8 mouse cellular contexts compared by ENCODE assay signal in genomic region chr1:178275174-178275730, GRCm38 (mm10). TPM values are rescaled to one million over a fixed set of nuclear protein-coding genes. Genes with fewer than 3 reads are reported as not detected.
DNase-seq lines count a peak whose midpoint lies in the region; ATAC-seq and TF ChIP-seq lines count a peak whose summit lies in the region.

No protein-coding gene starts in this region.

- intact Hi-C loops in gastrocnemius, adult 2 months (cut with DNase I): no loop called here

- no peak overlapping the region for H3K9ac ChIP-seq in liver, embryonic 12.5 days

- no peak for ATAC-seq in liver, embryonic 12.5 days
- no peak for ATAC-seq in activated CD4-positive, CD25-positive, alpha-beta regulatory T cell, adult 4 months
- no peak for ATAC-seq in megakaryocyte-erythroid progenitor cell, adult 5-6 weeks (replicated peaks; ENCODE audit: low FRiP score, low TSS enrichment, poor library complexity, severe bottlenecking)

- peaks cover 9% of the 10 kb centered on the region; the same call in 1 of the 2 replicates for H3K4me1 ChIP-seq in liver, embryonic 12.5 days

- no peak for DNase-seq in gastrocnemius, adult 2 months
- DNase-seq in gastrocnemius, adult 8-10 months (ENCODE audit: low spot score in 2 of 2): no peak
- DNase-seq in right cerebral cortex, adult 18-20 months: peak; percentile 28
- DNase-seq in right cerebral cortex, postnatal 4 days: no peak
- no peak for DNase-seq in retina, postnatal 1 day

- H3K27ac ChIP-seq in gastrocnemius, adult 2 months: no peak overlapping the region
- no peak overlapping the region for H3K27ac ChIP-seq in liver, embryonic 12.5 days

- H3K36me3 ChIP-seq in liver, embryonic 12.5 days: no peaks in the 10 kb centered on the region

- peaks cover 40% of the 10 kb centered on the region for H3K27me3 ChIP-seq in liver, embryonic 12.5 days (replicated peaks)

- peak overlapping the region; percentile 82 for H3K4me3 ChIP-seq in gastrocnemius, adult 2 months
- H3K4me3 ChIP-seq in liver, embryonic 12.5 days: no peak overlapping the region

- H3K9me3 ChIP-seq in liver, embryonic 12.5 days (replicated peaks): no peaks in the 10 kb centered on the region

- WGBS in liver, embryonic 12.5 days (ENCODE audit: insufficient replicate concordance): 44% methylated on average over 9 of the region's 9 CpGs

- TF ChIP-seq CTCF in gastrocnemius, adult 2 months (IDR thresholded peaks at IDR 0.05): no peak

- H3K4me2 ChIP-seq in liver, embryonic 12.5 days: peak overlapping the region; percentile 75; the same call in 1 of the 2 replicates

RNA-seq across cellular contexts. Expression of gene Cox20, which starts 43.7 kb away (rescaled TPM):
- 10 to 100 TPM; 33.3 to 63.8 TPM for total RNA-seq in gastrocnemius, adult 2 months (2021)
- 10 to 100 TPM; 27.9 to 42.9 (median 37.3) TPM for total RNA-seq in gastrocnemius, adult 8-10 months (2022)
- polyA plus RNA-seq in liver, embryonic 12.5 days (2016; fragmentation: Nextera tagmentation; extraction: Ambion mirVana): 103 and 110 TPM in 2 replicates
- polyA plus RNA-seq in activated CD4-positive, CD25-positive, alpha-beta regulatory T cell, adult 4 months (2017; shearing (Covaris generic)): 100 to 1,000 TPM; 176 to 202 TPM
- 205 and 307 TPM in 2 replicates for total RNA-seq in megakaryocyte-erythroid progenitor cell, adult 5-6 weeks (2014; fragmentation: Nextera tagmentation)
- total RNA-seq in megakaryocyte-erythroid progenitor cell, adult 5-6 weeks (2017): 253 and 262 TPM in 2 replicates
